Mouse (Mus musculus) CH12.LX (cell line): ENCODE results near the gene Tmem214. TPM values are rescaled to one million over a fixed set of nuclear protein-coding genes. Genes with fewer than 3 reads are reported as not detected.

Experiments
- DNase-seq: peaks from one replicate; pipeline ENCODE4 v3.0.0-alpha.2; 2013; ENCODE audit errors: extremely low read depth
- H3K27ac ChIP-seq: 2 replicates; pipeline ENCODE4 v1.5.1; 2012; ENCODE audit warnings: low read depth, mild to moderate bottlenecking, control low read depth, moderate library complexity; ENCODE audit not compliant: insufficient read depth
- H3K27me3 ChIP-seq: replicated peaks from 2 replicates; pipeline ENCODE3; 2012; ENCODE audit warnings: inconsistent platforms
- H3K36me3 ChIP-seq, 2 experiments: replicated peaks in 1 of 2; 2 replicates each; pipeline versions ENCODE3 to v1.6.1; 2012; ENCODE audit warnings: inconsistent platforms in 1 of 2, low read length in 1 of 2, mild to moderate bottlenecking in 1 of 2, mixed read lengths in 1 of 2, moderate library complexity in 1 of 2; ENCODE audit not compliant: control insufficient read depth in 1 of 2, insufficient read depth in 1 of 2
- H3K4me1 ChIP-seq, 2 experiments: 2 replicates each; pipeline ENCODE4 v1.6.1; 2012; ENCODE audit warnings: inconsistent platforms in 1 of 2, moderate library complexity in 1 of 2; ENCODE audit not compliant: insufficient read depth in 2 of 2, control insufficient read depth in 1 of 2
- H3K4me2 ChIP-seq: 2 replicates; pipeline ENCODE4 v1.6.1; 2012; ENCODE audit warnings: low read depth, mild to moderate bottlenecking, control low read depth; ENCODE audit not compliant: poor library complexity, insufficient read depth, severe bottlenecking
- H3K4me3 ChIP-seq, 3 experiments: fragments of 150-350 bp in 1 of 3; sonication (generic) in 1 of 3; replicated peaks in 1 of 3; 2 replicates each; pipeline versions ENCODE3 to v1.5.1; 2011 to 2012; ENCODE audit warnings: low read depth in 2 of 3, low read length in 2 of 3, mild to moderate bottlenecking in 2 of 3, moderate library complexity in 2 of 3, control low read depth in 1 of 3, improper control_type of control experiment in 1 of 3, inconsistent platforms in 1 of 3, mixed read lengths in 1 of 3; ENCODE audit not compliant: poor library complexity in 1 of 3
- H3K79me2 ChIP-seq: replicated peaks from 2 replicates; pipeline ENCODE4 v1.6.1; 2012; ENCODE audit warnings: mild to moderate bottlenecking, moderate library complexity; ENCODE audit not compliant: control insufficient read depth, poor library complexity, insufficient read depth, severe bottlenecking; ENCODE audit errors: extremely low read depth
- H3K9ac ChIP-seq: 2 replicates; pipeline ENCODE4 v1.6.1; 2012; ENCODE audit warnings: low read depth, mild to moderate bottlenecking, control low read depth, moderate library complexity; ENCODE audit not compliant: insufficient read depth
- H3K9me3 ChIP-seq: replicated peaks from 2 replicates; pipeline ENCODE3; 2012; ENCODE audit warnings: low read length, inconsistent platforms, mixed read lengths
- BHLHE40 ChIP-seq: IDR thresholded peaks from 2 replicates; pipeline ENCODE4 v1.6.1; 2011; ENCODE audit warnings: mild to moderate bottlenecking, low read depth, low read length, improper control_type of control experiment
- CHD1 ChIP-seq: IDR thresholded peaks from 2 replicates; pipeline ENCODE4 v1.6.1; 2012; ENCODE audit warnings: low read depth, low read length, improper control_type of control experiment, inconsistent platforms
- CHD2 ChIP-seq: IDR thresholded peaks from 2 replicates; pipeline ENCODE4 v1.6.1; 2011; ENCODE audit warnings: low read length, improper control_type of control experiment
- ELF1 ChIP-seq: IDR thresholded peaks from 2 replicates; pipeline ENCODE4 v1.6.1; 2014; ENCODE audit warnings: low read depth, mild to moderate bottlenecking, inconsistent platforms, low read length, improper control_type of control experiment
- EP300 ChIP-seq: IDR thresholded peaks from 2 replicates; pipeline ENCODE4 v1.6.1; 2011; ENCODE audit warnings: low read length, improper control_type of control experiment
- IRF4 ChIP-seq: IDR thresholded peaks from 2 replicates; pipeline ENCODE4 v1.6.1; 2014; ENCODE audit warnings: low read depth, mild to moderate bottlenecking, inconsistent platforms, low read length, improper control_type of control experiment
- MAZ ChIP-seq: IDR thresholded peaks from 2 replicates; pipeline ENCODE4 v1.6.1; 2012; ENCODE audit warnings: low read depth, mild to moderate bottlenecking, inconsistent platforms, low read length, improper control_type of control experiment, moderate library complexity
- PAX5 ChIP-seq: IDR thresholded peaks from 2 replicates; pipeline ENCODE4 v1.6.1; 2012; ENCODE audit warnings: low read length, inconsistent platforms, mixed read lengths
- POLR2A ChIP-seq: IDR thresholded peaks from 2 replicates; pipeline ENCODE4 v1.6.1; 2011; ENCODE audit warnings: low read depth, mild to moderate bottlenecking, improper control_type of control experiment, low read length
- TBP ChIP-seq: conservative IDR thresholded peaks from 2 replicates; pipeline ENCODE4 v1.6.1; 2011; ENCODE audit warnings: low read depth, low read length, improper control_type of control experiment
- ZC3H11A ChIP-seq: IDR thresholded peaks from 2 replicates; pipeline ENCODE4 v1.6.1; 2012; ENCODE audit warnings: low read depth, mild to moderate bottlenecking, inconsistent platforms, low read length, improper control_type of control experiment
- ZKSCAN1 ChIP-seq: IDR thresholded peaks from 2 replicates; pipeline ENCODE4 v1.6.1; 2012; ENCODE audit warnings: low read depth, inconsistent platforms, low read length, improper control_type of control experiment, borderline replicate concordance
- dilution Hi-C: fragments of 300-500 bp; cut with MboI; formaldehyde crosslinking; loops from 2 replicates; pipeline ENCODE4 v1.14.3; 2020; ENCODE audit warnings: low sequenced_read_pairs; ENCODE audit not compliant: extremely low pct_unique_long_range_greater_than_20kb, extremely low pct_ligation_motif_present
- in situ Hi-C: fragments of 300-500 bp; cut with MboI; formaldehyde crosslinking; loops from 3 replicates; pipeline ENCODE4 v1.14.3; 2019; ENCODE audit warnings: low sequenced_read_pairs, low pct_ligation_motif_present, low pct_unique_long_range_greater_than_20kb, mixed read lengths
- polyA plus RNA-seq: library from polyadenylated mRNA; unstranded; fragments of >175 nt; gene quantifications from 2 replicates; pipeline ENCODE4 v1.2.1, GENCODE M21; 2012; ENCODE audit warnings: low read depth; ENCODE audit not compliant: insufficient read length
- total RNA-seq, 2 experiments: library from RNA; depleted of rRNA; stranded (reverse); fragments of 300-350 nt in 1 of 2; fragments of >200 nt in 1 of 2; gene quantifications; 2 replicates each; pipeline ENCODE4 v1.2.3; 2012 to 2014

Gene Tmem214
- total and polyA plus RNA-seq, 3 experiments = 28.3 to 35.3 (median 31.9) TPM

GRCm38 (mm10) chr5:30921256-30922033, 53.6 kb downstream of the Tmem214 start, which contains the start of gene Khk (continued):
- TF ChIP-seq MAZ = 0 out of 2 replicates have a peak, but pooled peaks have one; percentile 50
- peak; percentile 44; the same call in 1 of the 2 replicates for TF ChIP-seq POLR2A
- peak; percentile 76 for TF ChIP-seq ZKSCAN1

DNA sequence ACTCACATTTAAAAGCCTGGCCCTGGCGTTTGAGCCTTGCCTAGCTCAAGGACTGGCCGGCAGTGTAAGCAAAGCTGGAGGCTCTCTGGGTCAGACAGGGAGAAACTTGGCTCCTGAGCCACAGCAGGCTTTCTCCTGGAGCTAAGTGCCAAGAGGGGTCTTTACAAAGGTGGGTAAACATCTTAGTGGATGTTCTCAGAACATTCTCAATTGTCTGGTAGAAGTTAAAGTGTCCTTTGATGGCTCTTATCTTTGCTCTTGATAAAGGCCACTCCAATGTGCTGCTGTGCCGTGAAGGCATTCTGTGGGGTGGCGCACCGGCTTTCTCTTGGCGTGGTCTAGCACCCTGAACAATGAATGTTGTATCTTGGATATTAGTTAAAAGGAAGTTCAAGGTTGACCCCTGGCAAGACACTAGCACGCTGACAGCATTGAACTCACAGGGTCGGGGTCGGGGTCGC, 54.8 kb downstream of the Tmem214 start:
- H3K9me3 ChIP-seq = no peaks in the 10 kb centered on the region
- H3K36me3 ChIP-seq = no peaks in the 10 kb centered on the region
- no peak overlapping the region for H3K9ac ChIP-seq
- dilution Hi-C loops (no loop called here), in situ Hi-C loops (loop anchor here (5.0 kb wide), 1 partner anchor 120 kb away; no protein-coding TSS in a partner anchor)
- peaks cover 8 to 36% of the 10 kb centered on the region in 2 experiments; a peak in 3 of 4 replicates for H3K4me1 ChIP-seq
- TF ChIP-seq TBP = no peak
- no peak for TF ChIP-seq CHD1
- TF ChIP-seq PAX5 = no peak
- no peak for TF ChIP-seq MAZ
- no peak for TF ChIP-seq CHD2
- no peak for TF ChIP-seq BHLHE40
- TF ChIP-seq ELF1 = no peak
- H3K79me2 ChIP-seq = no peaks in the 10 kb centered on the region
- no peak for DNase-seq
- H3K4me3 ChIP-seq = no peak overlapping the region
- H3K4me2 ChIP-seq = no peak overlapping the region
- peaks cover 86% of the 10 kb centered on the region for H3K27me3 ChIP-seq
- H3K27ac ChIP-seq = no peak overlapping the region

- Histone ChIP-seq H3K4me2 (no peak overlapping the region), H3K27ac (no peak overlapping the region), H3K4me3 (no peak overlapping the region), H3K9me3 (no peaks in the 10 kb centered on the region), H3K27me3 (peaks cover 82% of the 10 kb centered on the region), H3K36me3 (no peaks in the 10 kb centered on the region), H3K79me2 (no peaks in the 10 kb centered on the region), H3K4me1 (peaks cover 8 to 36% of the 10 kb centered on the region in 2 experiments; a peak in 3 of 4 replicates), H3K9ac (no peak overlapping the region)
- in situ Hi-C loops (loop anchor here (5.0 kb wide), 1 partner anchor 121 kb away; no protein-coding TSS in a partner anchor), dilution Hi-C loops (no loop called here)
- DNase-seq = peak; percentile 38
- TF ChIP-seq IRF4 (peak; percentile 71; the same call in 1 of the 2 replicates), ZC3H11A (no peak), EP300 (peak; percentile 35)
Measured at GRCm38 (mm10) chr5:30923119-30923518, 55.3 kb downstream of the Tmem214 start.
